Mouse (Mus musculus): ENCODE data around the gene Gm9736. TPM values are rescaled to one million over a fixed set of nuclear protein-coding genes. Genes with fewer than 3 reads are reported as not detected.
"Not testable (repeated sequence)": the region's sequence is repeated elsewhere in the genome, so short reads cannot be mapped to it uniquely, and the experiment has no call there.

Gm9736 gene
- polyA plus RNA-seq, 1 experiment: not detected

DNA sequence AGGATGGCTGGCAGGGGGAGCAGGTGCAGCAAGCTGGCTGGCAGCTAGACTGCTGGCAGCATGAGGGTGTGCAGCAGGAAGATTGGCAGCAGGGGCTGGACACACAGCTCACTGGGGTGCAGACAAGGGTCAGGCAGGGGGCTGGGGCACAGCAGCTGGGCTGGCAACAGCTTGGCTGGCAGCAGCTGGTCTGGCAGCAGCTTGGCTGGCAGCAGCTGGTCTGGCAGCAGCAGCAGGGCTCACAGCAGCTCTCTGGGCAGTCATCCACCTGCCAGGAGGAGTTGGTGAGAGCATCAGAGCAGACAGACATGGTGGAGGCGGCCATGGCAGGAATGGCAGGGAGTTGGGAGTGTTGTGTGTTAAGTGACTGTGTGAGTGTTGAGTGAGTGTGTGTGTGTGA is 36.7 kb upstream of the Gm9736 start, which contains the start of gene Gm7137:
TSS of gene Gm7137 (minus strand) at position 325 of the 400 bp plus-strand sequence.
- not testable (repeated sequence) for H3K36me3 ChIP-seq (ENCODE audit: control insufficient read depth, insufficient read depth); H3K4me3 ChIP-seq; H3K4me2 ChIP-seq (ENCODE audit: low read depth); H3ac ChIP-seq (ENCODE audit: control insufficient read depth, insufficient read length); H3K79me2 ChIP-seq (ENCODE audit: control insufficient read depth, insufficient read depth); H3K27me3 ChIP-seq (ENCODE audit: control insufficient read depth, insufficient read depth, insufficient read length)
- TF ChIP-seq MYOG (IDR thresholded peaks at IDR 0.05; ENCODE audit: control insufficient read depth in 1 of 3, insufficient read depth in 1 of 3, insufficient read length in 2 of 3, low read depth in 2 of 3): peak in 1 of 3 experiments; percentile 45
- peak in 2 of 3 experiments; percentile 16 to 56 for TF ChIP-seq MYOD1 (IDR thresholded peaks at IDR 0.05; ENCODE audit: control insufficient read depth in 1 of 3, insufficient read length in 2 of 3, low read depth in 2 of 3)
- TF ChIP-seq TCF3 (IDR thresholded peaks at IDR 0.05; ENCODE audit: insufficient read length, low read depth): peak; percentile 49

DNA sequence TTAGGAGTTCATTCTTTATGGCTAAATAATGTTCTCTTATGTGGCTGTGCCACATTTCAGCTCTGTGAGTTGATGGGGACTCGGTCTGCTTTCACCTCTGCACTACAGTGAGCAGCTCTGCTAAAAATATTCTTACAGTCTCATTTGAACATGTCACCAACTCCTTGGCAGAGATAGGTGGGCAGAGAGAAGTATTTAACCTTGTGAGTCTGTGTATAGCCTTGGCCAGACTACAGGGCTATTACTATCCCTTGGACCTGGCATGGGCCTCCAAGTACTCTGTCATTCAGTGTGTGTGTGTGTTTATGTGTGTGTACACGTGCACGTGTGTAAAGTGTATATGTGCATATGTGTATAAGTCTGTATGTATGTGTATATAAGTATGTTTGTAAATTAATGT is 32.2 kb upstream of the Gm9736 start:
- not testable (repeated sequence) for H3K4me2 ChIP-seq (ENCODE audit: low read depth); H3ac ChIP-seq (ENCODE audit: control insufficient read depth, insufficient read length); H3K27me3 ChIP-seq (ENCODE audit: control insufficient read depth, insufficient read depth, insufficient read length); H3K36me3 ChIP-seq (ENCODE audit: control insufficient read depth, insufficient read depth); H3K79me2 ChIP-seq (ENCODE audit: control insufficient read depth, insufficient read depth); H3K4me3 ChIP-seq

DNA sequence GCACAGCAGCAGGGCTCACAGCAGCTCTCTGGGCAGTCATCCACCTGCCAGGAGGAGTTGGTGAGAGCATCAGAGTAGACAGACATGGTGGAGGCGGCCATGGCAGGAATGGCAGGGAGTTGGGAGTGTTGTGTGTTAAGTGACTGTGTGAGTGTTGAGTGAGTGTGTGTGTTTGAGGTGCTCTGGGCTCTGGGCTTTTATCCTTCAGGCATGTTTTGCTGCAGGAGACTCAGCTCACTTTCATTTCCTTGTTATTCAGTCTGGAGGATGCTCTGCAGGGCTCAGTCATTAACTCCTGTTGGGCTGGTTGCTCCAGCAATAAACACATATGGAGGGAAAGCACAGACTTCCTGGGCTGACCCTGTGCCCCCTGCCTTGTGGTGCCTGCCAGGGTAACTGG is 31.3 kb upstream of the Gm9736 start, which contains the start of gene Gm3250:
TSS of gene Gm3250 (minus strand) at position 101 of the 400 bp plus-strand sequence.
- H3K4me2 ChIP-seq (ENCODE audit: low read depth); H3ac ChIP-seq (ENCODE audit: control insufficient read depth, insufficient read length); H3K36me3 ChIP-seq (ENCODE audit: control insufficient read depth, insufficient read depth); H3K79me2 ChIP-seq (ENCODE audit: control insufficient read depth, insufficient read depth); H3K4me3 ChIP-seq; H3K27me3 ChIP-seq (ENCODE audit: control insufficient read depth, insufficient read depth, insufficient read length): not testable (repeated sequence)

DNA sequence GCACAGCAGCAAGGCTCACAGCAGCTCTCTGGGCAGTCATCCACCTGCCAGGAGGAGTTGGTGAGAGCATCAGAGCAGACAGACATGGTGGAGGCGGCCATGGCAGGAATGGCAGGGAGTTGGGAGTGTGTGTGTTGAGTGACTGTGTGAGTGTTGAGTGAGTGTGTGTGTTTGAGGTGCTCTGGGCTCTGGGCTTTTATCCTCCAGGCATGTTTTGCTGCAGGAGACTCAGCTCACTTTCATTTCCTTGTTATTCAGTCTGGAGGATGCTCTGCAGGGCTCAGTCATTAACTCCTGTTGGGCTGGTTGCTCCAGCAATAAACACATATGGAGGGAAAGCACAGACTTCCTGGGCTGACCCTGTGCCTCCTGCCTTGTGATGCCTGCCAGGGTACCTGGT is 25.7 kb upstream of the Gm9736 start, which contains the start of gene Gm7138:
TSS of gene Gm7138 (minus strand) at position 101 of the 400 bp plus-strand sequence.
- H3K4me3 ChIP-seq; H3K79me2 ChIP-seq (ENCODE audit: control insufficient read depth, insufficient read depth); H3K27me3 ChIP-seq (ENCODE audit: control insufficient read depth, insufficient read depth, insufficient read length); H3K36me3 ChIP-seq (ENCODE audit: control insufficient read depth, insufficient read depth); H3ac ChIP-seq (ENCODE audit: control insufficient read depth, insufficient read length); H3K4me2 ChIP-seq (ENCODE audit: low read depth): not testable (repeated sequence)

DNA sequence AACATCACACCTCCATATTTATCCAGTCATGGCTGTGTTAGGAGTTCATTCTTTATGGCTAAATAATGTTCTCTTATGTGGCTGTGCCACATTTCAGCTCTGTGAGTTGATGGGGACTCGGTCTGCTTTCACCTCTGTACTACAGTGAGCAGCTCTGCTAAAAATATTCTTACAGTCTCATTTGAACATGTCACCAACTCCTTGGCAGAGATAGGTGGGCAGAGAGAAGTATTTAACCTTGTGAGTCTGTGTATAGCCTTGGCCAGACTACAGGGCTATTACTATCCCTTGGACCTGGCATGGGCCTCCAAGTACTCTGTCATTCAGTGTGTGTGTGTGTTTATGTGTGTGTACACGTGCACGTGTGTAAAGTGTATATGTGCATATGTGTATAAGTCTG is 21.0 kb upstream of the Gm9736 start:
- not testable (repeated sequence) for H3K27me3 ChIP-seq (ENCODE audit: control insufficient read depth, insufficient read depth, insufficient read length); H3K36me3 ChIP-seq (ENCODE audit: control insufficient read depth, insufficient read depth); H3K4me2 ChIP-seq (ENCODE audit: low read depth); H3K4me3 ChIP-seq; H3K79me2 ChIP-seq (ENCODE audit: control insufficient read depth, insufficient read depth); H3ac ChIP-seq (ENCODE audit: control insufficient read depth, insufficient read length)

DNA sequence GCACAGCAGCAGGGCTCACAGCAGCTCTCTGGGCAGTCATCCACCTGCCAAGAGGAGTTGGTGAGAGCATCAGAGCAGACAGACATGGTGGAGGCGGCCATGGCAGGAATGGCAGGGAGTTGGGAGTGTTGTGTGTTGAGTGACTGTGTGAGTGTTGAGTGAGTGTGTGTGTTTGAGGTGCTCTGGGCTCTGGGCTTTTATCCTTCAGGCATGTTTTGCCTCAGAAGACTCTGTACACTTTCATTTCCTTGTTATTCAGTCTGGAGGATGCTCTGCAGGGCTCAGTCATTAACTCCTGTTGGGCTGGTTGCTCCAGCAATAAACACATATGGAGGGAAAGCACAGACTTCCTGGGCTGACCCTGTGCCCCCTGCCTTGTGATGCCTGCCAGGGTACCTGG is 20.1 kb upstream of the Gm9736 start, which contains the start of gene Gm3238:
TSS of gene Gm3238 (minus strand) at position 101 of the 400 bp plus-strand sequence.
- H3ac ChIP-seq (ENCODE audit: control insufficient read depth, insufficient read length); H3K27me3 ChIP-seq (ENCODE audit: control insufficient read depth, insufficient read depth, insufficient read length); H3K36me3 ChIP-seq (ENCODE audit: control insufficient read depth, insufficient read depth); H3K4me2 ChIP-seq (ENCODE audit: low read depth); H3K4me3 ChIP-seq; H3K79me2 ChIP-seq (ENCODE audit: control insufficient read depth, insufficient read depth): not testable (repeated sequence)

DNA sequence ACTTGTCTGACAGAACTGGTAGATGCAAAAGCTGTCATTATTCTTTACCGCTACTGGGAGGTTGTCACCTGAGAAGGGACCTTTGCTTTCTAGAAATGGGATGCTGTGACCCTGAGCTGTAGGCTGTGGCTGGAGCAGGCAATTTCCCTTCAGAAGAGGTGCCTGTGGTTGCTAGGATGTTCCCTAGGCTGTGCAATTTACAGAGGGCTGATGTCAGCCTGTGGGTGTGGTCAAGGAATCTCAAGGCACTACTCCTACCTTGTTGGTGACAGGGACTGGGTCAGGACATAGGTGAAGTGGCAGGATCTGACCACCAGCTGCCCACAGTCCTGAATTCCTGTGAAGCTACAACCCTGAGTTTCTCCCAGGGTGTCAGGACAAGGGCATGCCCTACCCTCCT is 18.6 kb upstream of the Gm9736 start:
- TF ChIP-seq TCF12 (IDR thresholded peaks at IDR 0.05; ENCODE audit: insufficient read depth, poor library complexity, severe bottlenecking) (no peak), MYOD1 (IDR thresholded peaks at IDR 0.05; ENCODE audit: control insufficient read depth in 1 of 3, insufficient read length in 2 of 3, low read depth in 2 of 3) (no peak), USF1 (IDR thresholded peaks at IDR 0.05; ENCODE audit: low read depth) (no peak), TCF3 (IDR thresholded peaks at IDR 0.05; ENCODE audit: insufficient read length, low read depth) (no peak), REST (IDR thresholded peaks at IDR 0.05; ENCODE audit: insufficient read depth, insufficient read length) (no peak), POLR2A (IDR thresholded peaks at IDR 0.05; ENCODE audit: insufficient read length, low read depth) (no peak), SRF (IDR thresholded peaks at IDR 0.05; ENCODE audit: control insufficient read depth, insufficient read length, low read depth) (no peak), MAX (IDR thresholded peaks at IDR 0.05; ENCODE audit: low read depth) (no peak), MYOG (IDR thresholded peaks at IDR 0.05; ENCODE audit: control insufficient read depth in 1 of 3, insufficient read depth in 1 of 3, insufficient read length in 2 of 3, low read depth in 2 of 3) (no peak)
- Histone ChIP-seq H3K27me3 (ENCODE audit: control insufficient read depth, insufficient read depth, insufficient read length) (no peaks in the 10 kb centered on the region), H3K79me2 (ENCODE audit: control insufficient read depth, insufficient read depth) (no peaks in the 10 kb centered on the region), H3ac (ENCODE audit: control insufficient read depth, insufficient read length) (no peak overlapping the region), H3K4me3 (no peak overlapping the region), H3K36me3 (ENCODE audit: control insufficient read depth, insufficient read depth) (no peaks in the 10 kb centered on the region), H3K4me2 (ENCODE audit: low read depth) (no peak overlapping the region)

DNA sequence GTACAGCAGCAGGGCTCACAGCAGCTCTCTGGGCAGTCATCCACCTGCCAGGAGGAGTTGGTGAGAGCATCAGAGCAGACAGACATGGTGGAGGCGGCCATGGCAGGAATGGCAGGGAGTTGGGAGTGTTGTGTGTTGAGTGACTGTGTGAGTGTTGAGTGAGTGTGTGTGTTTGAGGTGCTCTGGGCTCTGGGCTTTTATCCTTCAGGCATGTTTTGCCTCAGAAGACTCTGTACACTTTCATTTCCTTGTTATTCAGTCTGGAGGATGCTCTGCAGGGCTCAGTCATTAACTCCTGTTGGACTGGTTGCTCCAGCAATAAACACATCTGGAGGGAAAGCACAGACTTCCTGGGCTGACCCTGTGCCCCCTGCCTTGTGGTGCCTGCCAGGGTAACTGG is 8.4 kb upstream of the Gm9736 start, which contains the start of gene Gm3233:
TSS of gene Gm3233 (minus strand) at position 101 of the 400 bp plus-strand sequence.
- H3K79me2 ChIP-seq (ENCODE audit: control insufficient read depth, insufficient read depth); H3K36me3 ChIP-seq (ENCODE audit: control insufficient read depth, insufficient read depth); H3K27me3 ChIP-seq (ENCODE audit: control insufficient read depth, insufficient read depth, insufficient read length); H3ac ChIP-seq (ENCODE audit: control insufficient read depth, insufficient read length); H3K4me3 ChIP-seq; H3K4me2 ChIP-seq (ENCODE audit: low read depth): not testable (repeated sequence)

Data from myocyte (in vitro differentiated cells).